Mouse (Mus musculus) erythroblast, embryonic 14.5 days (primary cell): ENCODE results near the gene Msantd2.

Experiments used
- GATA1 ChIP-seq: IDR thresholded peaks from 2 replicates; pipeline ENCODE4 v1.6.1; 2012; ENCODE audit warnings: low read length, inconsistent platforms, mixed read lengths
- TAL1 ChIP-seq: IDR thresholded peaks from 3 replicates; pipeline ENCODE4 v1.6.1; 2012; ENCODE audit warnings: low read length, inconsistent platforms, mixed read lengths

GRCm38 (mm10) chr9:37530888-37531705, 42.0 kb downstream of the Msantd2 start:
- TF ChIP-seq GATA1 = no peak
- TF ChIP-seq TAL1 = no peak
